Mouse (Mus musculus) midbrain, embryonic 13.5 days (tissue): ENCODE data around the gene Ccm2l. TPM values are rescaled to one million over a fixed set of nuclear protein-coding genes. Genes with fewer than 3 reads are reported as not detected.
A peak's percentile ranks its signal among the peaks of the same experiment; 100 is the strongest.

Experiments
- ATAC-seq: fragments of 200-750 bp; cut with Nextera tagmentation; 2 replicates; pipeline ENCODE4 v1.8.0; 2017; ENCODE audit warnings: mild to moderate bottlenecking, moderate TSS enrichment, moderate library complexity
- H3K27ac ChIP-seq: fragments of 300-500 bp; sonication (generic); 2 replicates; pipeline ENCODE4 v1.5.1; 2015; ENCODE audit warnings: inconsistent platforms, mild to moderate bottlenecking, moderate library complexity
- H3K27me3 ChIP-seq: fragments of 300-500 bp; sonication (generic); 2 replicates; pipeline ENCODE4 v1.6.1; 2015; ENCODE audit warnings: mild to moderate bottlenecking, inconsistent platforms
- H3K36me3 ChIP-seq: fragments of 300-500 bp; sonication (generic); 2 replicates; pipeline ENCODE4 v1.6.1; 2015; ENCODE audit warnings: mild to moderate bottlenecking, inconsistent platforms
- H3K4me1 ChIP-seq: fragments of 300-500 bp; sonication (generic); replicated peaks from 2 replicates; pipeline ENCODE4 v1.6.1; 2015; ENCODE audit warnings: inconsistent platforms
- H3K4me2 ChIP-seq: fragments of 300-500 bp; sonication (generic); replicated peaks from 2 replicates; pipeline ENCODE4 v1.6.1; 2015; ENCODE audit warnings: moderate library complexity, mild to moderate bottlenecking, inconsistent platforms
- H3K4me3 ChIP-seq: fragments of 300-500 bp; sonication (generic); replicated peaks from 2 replicates; pipeline ENCODE4 v1.5.1; 2015; ENCODE audit warnings: mild to moderate bottlenecking, inconsistent platforms
- H3K9ac ChIP-seq: fragments of 300-500 bp; sonication (generic); replicated peaks from 2 replicates; pipeline ENCODE4 v1.6.1; 2015; ENCODE audit warnings: mild to moderate bottlenecking, inconsistent platforms
- H3K9me3 ChIP-seq: fragments of 300-500 bp; sonication (generic); 2 replicates; pipeline ENCODE4 v1.6.1; 2016; ENCODE audit warnings: mild to moderate bottlenecking, inconsistent platforms
- WGBS: fragments of 180-500 bp; shearing (Covaris S2); methylation state at CpG from one replicate; pipeline ENCODE4 v1.1.7; 2015; 5-methylcytosine and 5-hydroxymethylcytosine counted together
- polyA plus RNA-seq: library from polyadenylated mRNA; unstranded; fragments of >200 nt; fragmentation: Nextera tagmentation; extraction: Ambion mirVana; gene quantifications from 2 replicates; pipeline ENCODE4 v1.2.1, GENCODE M21; 2015

Ccm2l gene
- polyA plus RNA-seq, result 0.79 and 1.6 TPM in 2 replicates

DNA sequence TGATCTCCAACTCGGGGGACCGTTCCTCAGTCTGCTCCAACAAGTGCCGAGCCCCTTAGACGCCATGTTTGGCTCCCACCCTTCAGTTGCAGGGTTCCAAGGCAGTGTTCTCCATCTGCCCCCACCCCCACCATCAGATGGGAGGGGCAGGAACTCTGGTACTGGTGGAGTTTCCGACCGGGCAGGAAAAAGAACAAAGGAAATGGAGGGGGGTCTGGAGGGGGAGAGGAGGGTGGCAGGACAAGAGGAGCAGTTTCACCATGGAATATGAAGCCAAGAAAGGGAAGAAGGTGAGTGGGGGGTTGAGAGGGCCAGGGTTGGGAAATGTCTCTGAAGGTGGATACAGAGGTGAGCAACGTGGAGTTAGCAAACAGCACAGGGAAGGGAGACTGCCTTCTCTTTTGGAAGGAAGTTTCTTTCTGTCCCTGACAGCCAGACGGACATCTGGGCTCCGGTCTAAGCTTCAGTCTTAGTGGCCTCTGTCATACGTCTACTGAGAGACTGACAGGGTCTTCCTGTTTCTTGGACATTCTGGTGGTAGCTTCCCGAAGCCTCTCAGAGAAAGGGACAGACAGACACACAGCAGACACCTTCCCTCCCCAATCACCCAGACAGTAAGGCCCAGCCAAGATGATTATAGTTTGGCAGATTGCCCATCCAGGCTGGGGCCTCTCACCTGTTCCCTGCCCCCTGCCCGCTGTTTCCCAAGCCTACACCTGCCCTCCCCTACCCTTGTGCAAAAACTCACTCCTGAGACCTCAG is at the start of gene Ccm2l:
TSS of gene Ccm2l (plus strand) at position 209 of the 762 bp plus-strand sequence.
- H3K4me2 ChIP-seq, result no peak within 1 kb of the TSS
- peaks cover 29% of the 10 kb centered on the region for H3K27me3 ChIP-seq
- H3K4me3 ChIP-seq, result no peak within 1 kb of the TSS
- no peaks in the 10 kb centered on the region for H3K36me3 ChIP-seq
- 0 out of 2 replicates have a peak, but pooled peaks cover 7% of the 10 kb centered on the region for H3K4me1 ChIP-seq
- no peak within 1 kb of the TSS for H3K27ac ChIP-seq
- ATAC-seq, result no peak
- WGBS, result 63% methylated on average over 12 of the region's 12 CpGs
- no peaks in the 10 kb centered on the region for H3K9me3 ChIP-seq
- H3K9ac ChIP-seq, result no peak within 1 kb of the TSS

DNA sequence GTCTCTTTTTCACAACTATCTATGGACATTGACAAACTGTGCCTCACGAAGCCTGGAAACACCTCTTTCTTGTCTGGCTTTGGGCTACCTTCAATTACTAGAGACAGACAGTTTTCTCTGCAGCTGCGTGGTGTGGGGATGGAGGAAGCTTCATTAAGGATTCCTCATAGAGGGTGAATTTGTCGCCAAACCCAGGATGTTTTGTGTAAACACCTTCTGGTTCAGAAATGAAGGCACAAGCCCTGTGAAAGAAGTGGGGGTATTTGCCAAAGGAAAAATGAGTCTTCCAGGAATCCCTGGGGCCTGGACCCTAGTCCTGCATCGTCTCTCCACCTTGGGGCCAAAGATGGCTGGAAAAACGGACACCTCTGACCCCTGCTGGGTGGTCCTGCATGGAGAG is 49.0 kb upstream of the Ccm2l start:
- WGBS, result 46% methylated on average over 5 of the region's 5 CpGs
- Histone ChIP-seq H3K27ac (no peak overlapping the region), H3K9ac (0 out of 2 replicates have a peak overlapping the region, but pooled peaks have one; percentile 39)

DNA sequence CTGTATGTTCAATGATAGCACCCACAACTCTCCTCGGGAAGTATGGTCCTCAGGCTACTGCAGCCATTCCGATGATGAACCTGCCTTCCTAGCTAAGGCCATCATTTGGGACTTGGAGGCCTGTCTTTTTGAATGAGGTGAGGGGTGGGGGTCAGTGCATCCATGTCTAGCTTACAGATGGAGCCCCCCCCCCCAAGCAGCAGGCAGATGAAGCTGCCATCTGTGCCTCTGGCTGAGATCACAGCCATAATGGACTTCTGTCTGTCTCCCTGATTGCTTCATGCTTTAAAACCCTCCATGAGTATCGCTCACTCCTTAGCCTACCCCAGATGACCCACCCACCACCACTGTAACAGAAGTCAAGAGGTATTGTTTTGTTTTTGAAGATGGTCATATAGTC is 46.4 kb upstream of the Ccm2l start:
- H3K4me2 ChIP-seq, result no peak overlapping the region
- 89% methylated on average over 3 of the region's 3 CpGs for WGBS
- no peak for ATAC-seq

More for the DNA sequence above, 49.0 kb upstream of the Ccm2l start:
- Histone ChIP-seq H3K4me1 (peaks cover 18% of the 10 kb centered on the region), H3K9me3 (no peaks in the 10 kb centered on the region), H3K27me3 (peaks cover 11% of the 10 kb centered on the region), H3K36me3 (peaks cover 19% of the 10 kb centered on the region), H3K4me3 (no peak overlapping the region), H3K4me2 (no peak overlapping the region)
- ATAC-seq, result no peak

DNA sequence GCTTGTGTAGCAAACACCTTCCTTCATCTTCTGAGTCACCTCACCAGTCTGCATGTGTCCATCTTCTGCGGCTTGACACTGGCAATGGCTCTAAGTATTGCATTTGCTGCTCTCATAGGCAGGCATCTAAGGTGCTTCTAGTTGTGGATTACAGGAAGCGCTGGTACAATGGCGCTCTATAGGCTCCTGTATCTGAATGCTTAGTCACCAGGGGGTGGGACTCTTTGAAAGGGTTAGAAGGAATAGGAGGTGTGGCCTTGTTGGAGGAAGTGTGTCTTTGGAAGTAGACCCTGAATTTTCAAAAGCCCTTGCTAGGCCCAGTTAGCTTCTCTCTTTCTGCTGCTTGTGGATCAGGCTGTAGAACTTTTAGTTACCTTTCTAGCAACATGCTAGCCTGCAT is 44.6 kb upstream of the Ccm2l start:
- H3K27me3 ChIP-seq, result peaks cover 11% of the 10 kb centered on the region
- no peaks in the 10 kb centered on the region for H3K4me1 ChIP-seq
- no peak overlapping the region for H3K4me2 ChIP-seq
- H3K9me3 ChIP-seq, result no peaks in the 10 kb centered on the region
- 60% methylated on average over 3 of the region's 3 CpGs for WGBS
- no peak overlapping the region for H3K27ac ChIP-seq
- no peaks in the 10 kb centered on the region for H3K36me3 ChIP-seq
- no peak overlapping the region for H3K9ac ChIP-seq
- no peak for ATAC-seq
- H3K4me3 ChIP-seq, result no peak overlapping the region

More for the DNA sequence above, 46.4 kb upstream of the Ccm2l start:
- Histone ChIP-seq H3K36me3 (no peaks in the 10 kb centered on the region), H3K9me3 (no peaks in the 10 kb centered on the region), H3K4me3 (no peak overlapping the region), H3K9ac (no peak overlapping the region), H3K27ac (no peak overlapping the region), H3K4me1 (peaks cover 8% of the 10 kb centered on the region), H3K27me3 (peaks cover 11% of the 10 kb centered on the region)

DNA sequence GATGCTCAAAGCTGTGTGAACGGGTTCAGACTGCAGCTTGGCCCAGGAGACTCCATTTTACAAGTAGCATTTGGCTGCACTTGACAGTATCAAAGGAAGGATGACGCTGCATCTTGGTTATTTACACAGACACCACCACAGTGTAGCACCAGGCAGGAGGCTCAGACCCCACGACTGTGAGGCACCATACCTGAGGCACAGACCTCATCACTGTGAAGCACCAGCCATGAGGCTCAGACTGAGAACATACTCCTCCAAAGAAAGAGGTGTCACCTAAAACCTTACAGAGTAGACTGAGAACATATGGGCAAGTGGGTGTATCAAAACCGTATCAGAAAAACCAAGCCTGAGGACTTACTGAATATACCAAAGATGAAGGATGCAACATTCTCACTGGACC is 42.9 kb upstream of the Ccm2l start:
- Histone ChIP-seq H3K4me3 (no peak overlapping the region), H3K4me2 (no peak overlapping the region), H3K9ac (no peak overlapping the region), H3K4me1 (no peaks in the 10 kb centered on the region), H3K9me3 (no peaks in the 10 kb centered on the region), H3K36me3 (no peaks in the 10 kb centered on the region), H3K27ac (no peak overlapping the region), H3K27me3 (peaks cover 9% of the 10 kb centered on the region; the same call in 1 of the 2 replicates)
- 64% methylated on average over 4 of the region's 4 CpGs for WGBS
- no peak for ATAC-seq

DNA sequence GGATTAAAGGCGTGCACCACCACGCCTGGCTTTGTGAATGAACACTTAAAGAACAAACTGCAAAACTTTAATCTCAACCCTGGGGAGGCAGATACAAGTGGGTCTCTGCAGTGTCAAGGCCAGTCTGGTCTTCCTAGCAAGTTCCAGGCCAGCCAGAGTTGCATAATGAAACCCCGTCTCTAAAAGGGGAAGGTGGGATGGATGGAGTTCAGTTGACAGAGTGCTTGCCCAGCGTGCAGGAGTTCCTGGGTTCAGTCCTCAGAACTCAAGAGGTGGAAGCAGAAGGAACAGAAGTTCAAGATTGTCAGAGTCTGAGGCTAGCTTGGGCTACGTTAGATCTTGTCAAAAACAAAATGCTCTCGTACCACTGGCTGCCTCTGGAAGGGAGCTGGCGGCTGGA is 39.7 kb upstream of the Ccm2l start:
- no peak overlapping the region for H3K4me2 ChIP-seq
- peaks cover 9% of the 10 kb centered on the region for H3K27me3 ChIP-seq
- H3K36me3 ChIP-seq, result no peaks in the 10 kb centered on the region
- 88% methylated on average over 7 of the region's 7 CpGs for WGBS
- peaks cover 10% of the 10 kb centered on the region for H3K4me1 ChIP-seq
- H3K4me3 ChIP-seq, result no peak overlapping the region
- no peaks in the 10 kb centered on the region for H3K9me3 ChIP-seq
- H3K9ac ChIP-seq, result no peak overlapping the region
- no peak for ATAC-seq
- no peak overlapping the region for H3K27ac ChIP-seq

DNA sequence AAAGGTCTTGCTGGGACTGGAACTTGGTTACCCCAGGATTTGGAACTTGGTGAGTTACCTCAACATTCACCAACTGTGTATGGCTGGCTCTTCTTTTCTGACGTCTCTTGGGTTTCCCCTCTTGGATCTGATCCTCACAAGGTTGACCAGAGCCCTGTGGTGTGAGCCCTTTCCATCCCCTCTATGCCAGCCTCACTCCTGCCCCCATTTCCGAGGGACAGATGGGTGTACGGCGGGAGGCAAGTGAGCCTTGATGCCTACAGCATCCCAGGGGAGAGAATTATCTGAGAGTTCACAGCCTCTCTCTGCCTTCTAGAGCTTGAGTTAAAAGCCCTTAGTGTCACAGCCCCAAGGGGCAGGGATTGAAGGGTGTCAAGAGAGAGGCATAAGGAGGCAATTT is 38.3 kb upstream of the Ccm2l start:
- H3K36me3 ChIP-seq, result no peaks in the 10 kb centered on the region
- H3K9ac ChIP-seq, result no peak overlapping the region
- 63% methylated on average over 4 of the region's 4 CpGs for WGBS
- peaks cover 13% of the 10 kb centered on the region for H3K4me1 ChIP-seq
- H3K9me3 ChIP-seq, result no peaks in the 10 kb centered on the region
- H3K4me2 ChIP-seq, result no peak overlapping the region
- H3K4me3 ChIP-seq, result no peak overlapping the region
- no peak for ATAC-seq
- peaks cover 14% of the 10 kb centered on the region for H3K27me3 ChIP-seq
- H3K27ac ChIP-seq, result no peak overlapping the region

DNA sequence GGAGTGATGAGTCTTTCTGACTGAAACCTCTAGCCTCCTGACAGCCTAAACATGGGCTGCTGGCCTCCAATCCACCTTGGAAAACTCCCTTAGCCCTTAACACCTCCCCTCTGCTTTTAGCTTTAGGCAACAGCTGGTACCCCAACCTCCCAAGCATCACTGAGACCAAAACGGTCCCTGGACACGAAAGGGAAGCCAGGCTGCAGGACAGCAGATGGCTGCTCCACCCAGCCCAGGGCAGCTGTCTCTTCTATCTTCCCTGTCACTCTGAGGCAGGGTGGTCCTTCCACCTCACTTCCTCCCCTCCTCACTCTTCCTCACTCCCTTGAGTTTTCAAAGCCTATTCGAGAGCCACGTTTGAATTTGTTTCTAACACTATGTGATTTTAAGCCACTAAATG is 35.3 kb upstream of the Ccm2l start:
- Histone ChIP-seq H3K4me2 (no peak overlapping the region), H3K27ac (peak overlapping the region; percentile 81; the same call in 1 of the 2 replicates), H3K9ac (no peak overlapping the region), H3K9me3 (no peaks in the 10 kb centered on the region), H3K4me1 (peaks cover 42% of the 10 kb centered on the region), H3K4me3 (no peak overlapping the region), H3K27me3 (peaks cover 17% of the 10 kb centered on the region), H3K36me3 (no peaks in the 10 kb centered on the region)
- no peak for ATAC-seq
- 21% methylated on average over 4 of the region's 4 CpGs for WGBS

DNA sequence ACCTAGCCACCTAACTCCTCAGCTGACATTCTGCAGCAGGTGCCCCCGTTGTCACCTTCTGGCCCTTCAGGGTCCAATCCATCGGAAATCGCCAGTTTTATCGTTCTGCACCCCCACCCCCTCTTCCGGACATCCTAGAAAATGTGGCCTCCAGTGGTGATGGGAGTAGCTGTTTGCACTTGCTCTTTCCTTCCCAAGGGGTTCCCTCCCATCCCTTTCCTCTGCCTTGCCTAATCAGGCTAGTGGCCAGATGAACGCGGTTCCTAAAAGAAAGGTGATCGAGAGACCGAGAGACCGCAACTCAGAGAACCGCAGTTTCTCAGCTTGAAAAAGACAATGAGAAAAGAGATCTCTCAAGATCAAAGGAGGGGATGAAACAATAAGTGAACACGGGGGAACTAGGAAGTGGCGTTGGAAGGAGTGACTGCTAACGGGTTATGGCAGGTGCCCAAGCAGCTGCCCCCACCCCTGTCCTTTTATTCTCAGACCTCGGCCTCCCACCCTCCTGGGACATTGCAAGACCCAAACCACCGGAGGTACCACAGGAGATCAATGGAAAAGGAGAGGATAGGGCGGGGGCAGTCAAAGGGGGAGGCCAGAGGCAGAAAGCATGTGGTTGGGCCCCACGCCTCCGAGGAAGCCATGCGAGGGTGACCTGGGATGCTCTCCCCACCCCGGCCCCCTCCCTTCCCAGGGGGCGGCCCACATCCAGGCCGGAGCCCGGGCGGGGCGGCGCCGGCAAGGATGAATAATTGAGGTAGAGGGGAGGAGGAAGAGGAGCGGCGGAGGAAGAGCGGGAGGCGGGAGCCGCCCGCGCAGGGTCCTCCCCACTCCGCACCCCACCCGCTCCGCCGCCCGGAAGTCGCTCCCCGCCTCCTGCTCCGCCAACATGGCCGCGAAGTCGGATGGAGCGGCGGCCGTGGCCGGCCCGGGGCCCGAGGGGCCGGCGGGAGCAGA is 34.4 kb upstream of the Ccm2l start, which contains the start of gene Xkr7:
TSS of gene Xkr7 (plus strand) at position 727 of the 957 bp plus-strand sequence.
- H3K9ac ChIP-seq, result peak within 1 kb of the TSS; percentile 72
- H3K4me2 ChIP-seq, result peak within 1 kb of the TSS; percentile 81
- no peaks in the 10 kb centered on the region for H3K9me3 ChIP-seq
- peaks cover 17% of the 10 kb centered on the region for H3K27me3 ChIP-seq
- 2% methylated on average over 22 of the region's 54 CpGs for WGBS
- H3K4me1 ChIP-seq, result peaks cover 51% of the 10 kb centered on the region
- peak within 1 kb of the TSS; percentile 81 for H3K27ac ChIP-seq
- peak; percentile 82 for ATAC-seq
- no peaks in the 10 kb centered on the region for H3K36me3 ChIP-seq
- H3K4me3 ChIP-seq, result peak within 1 kb of the TSS; percentile 73

DNA sequence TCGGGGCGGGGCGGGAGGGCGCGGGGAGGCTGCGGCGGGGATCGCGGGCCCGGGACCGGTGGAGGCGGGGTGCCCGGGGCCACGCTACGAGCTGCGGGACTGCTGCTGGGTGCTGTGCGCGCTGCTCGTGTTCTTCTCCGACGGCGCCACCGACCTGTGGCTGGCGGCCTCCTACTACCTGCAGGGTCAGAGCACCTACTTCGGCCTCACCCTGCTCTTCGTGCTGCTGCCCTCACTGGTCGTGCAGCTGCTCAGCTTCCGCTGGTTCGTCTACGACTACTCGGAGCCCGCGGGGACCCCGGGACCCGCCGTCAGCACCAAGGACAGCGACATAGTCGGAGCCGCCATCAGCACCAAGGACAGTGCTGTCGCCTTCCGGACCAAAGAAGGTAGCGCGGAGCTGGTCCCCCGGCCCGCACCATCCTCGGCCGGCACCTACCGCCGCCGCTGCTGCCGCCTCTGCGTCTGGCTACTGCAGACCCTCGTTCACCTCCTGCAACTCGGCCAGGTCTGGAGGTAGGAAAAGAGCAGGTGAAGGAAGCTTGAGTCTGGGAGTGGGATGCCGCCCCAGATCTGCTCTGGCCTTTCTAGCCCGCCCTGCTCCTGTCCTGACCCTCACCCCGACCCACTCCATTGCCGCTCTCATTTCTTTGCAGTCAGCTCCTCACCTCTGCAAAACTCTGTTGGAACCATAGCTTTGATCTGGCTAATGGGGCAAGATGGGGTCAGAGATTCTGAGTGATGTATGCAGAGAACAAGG is 33.5 kb upstream of the Ccm2l start:
- H3K4me3 ChIP-seq, result peak overlapping the region; percentile 73
- no peaks in the 10 kb centered on the region for H3K36me3 ChIP-seq
- peak; percentile 79 for ATAC-seq
- peaks cover 60% of the 10 kb centered on the region for H3K4me1 ChIP-seq
- peak overlapping the region; percentile 81 for H3K27ac ChIP-seq
- WGBS, result 2% methylated on average over 53 of the region's 58 CpGs
- H3K9me3 ChIP-seq, result no peaks in the 10 kb centered on the region
- peak overlapping the region; percentile 81 for H3K4me2 ChIP-seq
- peak overlapping the region; percentile 72 for H3K9ac ChIP-seq
- peaks cover 17% of the 10 kb centered on the region for H3K27me3 ChIP-seq

DNA sequence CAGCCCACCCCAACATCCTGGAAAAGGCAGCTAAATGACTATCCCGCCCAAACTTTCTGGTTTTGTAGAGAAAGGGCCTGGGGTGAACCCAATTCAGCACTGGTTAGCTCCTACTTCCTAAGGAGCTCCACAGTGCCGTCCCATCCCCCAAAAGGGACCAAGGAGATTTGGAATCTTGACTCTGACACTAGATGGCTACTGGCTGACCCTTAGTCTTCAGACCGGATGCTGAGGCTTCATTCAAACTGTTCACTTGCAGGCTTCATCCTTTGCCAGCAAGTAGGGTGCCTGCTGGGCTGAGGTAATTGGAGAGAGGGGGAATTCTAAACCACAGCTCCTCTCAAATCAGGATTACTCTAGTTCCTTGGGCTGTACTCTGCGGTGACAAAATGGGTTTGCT is 32.8 kb upstream of the Ccm2l start:
- Histone ChIP-seq H3K36me3 (no peaks in the 10 kb centered on the region), H3K27ac (0 out of 2 replicates have a peak overlapping the region, but pooled peaks have one; percentile 81), H3K4me1 (peaks cover 67% of the 10 kb centered on the region), H3K9me3 (no peaks in the 10 kb centered on the region), H3K9ac (peak overlapping the region; percentile 72), H3K4me2 (peak overlapping the region; percentile 81), H3K4me3 (peak overlapping the region; percentile 73), H3K27me3 (peaks cover 13% of the 10 kb centered on the region)
- 12% methylated on average over 4 of the region's 4 CpGs for WGBS
- ATAC-seq, result no peak
